Mouse (Mus musculus) retina, postnatal 7 days (tissue): ENCODE measurements around the gene Limd2.

ENCODE experiments used
- DNase-seq: peaks from one replicate; pipeline ENCODE4 v3.0.0-alpha.2; 2012; ENCODE audit warnings: low read depth, low spot score

Limd2 gene

GRCm38 (mm10) chr11:106173228-106173627, 12.6 kb upstream of the Limd2 start:
- no peak for DNase-seq

GRCm38 (mm10) chr11:106170807-106171206, 10.1 kb upstream of the Limd2 start:
- DNase-seq, result no peak

DNA sequence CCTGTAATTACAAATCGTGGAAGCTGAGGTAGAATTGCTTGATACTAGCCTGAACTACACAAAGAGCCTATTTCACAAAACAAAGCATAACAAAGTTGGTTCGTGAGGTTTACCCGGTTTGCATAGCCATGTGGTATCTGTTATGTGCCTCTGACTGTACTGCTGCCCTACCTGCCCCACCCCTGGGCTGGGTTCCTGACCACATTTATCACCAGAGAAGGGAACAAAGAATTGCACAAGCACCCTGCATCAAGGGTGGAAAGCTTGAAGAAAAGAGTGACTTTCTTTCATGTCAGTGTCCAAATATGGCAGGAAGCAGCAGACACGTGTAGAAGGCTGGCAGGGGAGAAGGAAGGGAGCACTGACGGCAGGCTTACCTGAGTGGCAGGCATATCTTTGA, 6.8 kb upstream of the Limd2 start:
- no peak for DNase-seq

- no peak for DNase-seq
Measured at GRCm38 (mm10) chr11:106164601-106165180, 4.0 kb upstream of the Limd2 start.

GRCm38 (mm10) chr11:106163546-106163945, 2.9 kb upstream of the Limd2 start:
- no peak for DNase-seq

- no peak for DNase-seq
Measured at GRCm38 (mm10) chr11:106162237-106162636, 1.6 kb upstream of the Limd2 start.

- DNase-seq, result peak; percentile 44
Measured at GRCm38 (mm10) chr11:106159921-106160840, 479 bp downstream of the Limd2 start.

DNA sequence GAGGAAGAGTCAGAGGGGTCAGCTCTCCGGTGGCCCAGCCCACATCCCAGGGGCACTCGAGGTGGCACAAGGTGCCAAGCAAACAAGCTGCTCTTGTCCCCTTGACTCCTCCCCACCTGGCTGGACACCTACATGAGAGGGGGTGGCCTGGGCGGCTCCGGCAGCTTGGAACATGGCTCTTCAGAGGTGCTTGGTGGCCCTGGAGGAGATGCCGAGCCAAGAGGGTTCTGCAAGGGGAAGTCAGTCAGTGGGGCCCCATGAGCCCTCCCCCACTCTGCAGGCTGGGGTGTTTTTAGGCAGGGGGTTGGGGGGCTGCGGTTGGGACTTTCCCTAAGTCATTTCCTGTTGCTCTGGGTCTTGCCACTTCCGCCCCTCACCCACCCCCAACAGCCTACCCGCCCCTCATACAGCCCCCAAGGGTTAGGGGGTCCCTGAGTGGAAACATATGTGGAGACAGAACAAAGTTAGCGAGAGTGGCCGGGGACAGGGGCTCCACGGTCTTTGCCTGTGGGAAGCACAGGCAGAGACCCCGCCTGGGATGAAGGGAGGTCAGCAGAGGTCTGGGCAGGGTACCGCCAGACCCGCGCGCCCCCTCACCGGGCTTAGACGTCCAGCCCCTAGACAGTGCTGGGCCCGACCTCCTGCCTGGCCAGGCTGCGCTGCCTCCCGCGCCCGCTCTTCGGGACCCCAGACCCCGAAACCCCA, 1.3 kb downstream of the Limd2 start:
- no peak for DNase-seq

- DNase-seq, result no peak
Measured at GRCm38 (mm10) chr11:106158930-106159215, 1.8 kb downstream of the Limd2 start.

GRCm38 (mm10) chr11:106158081-106158929, 2.4 kb downstream of the Limd2 start:
- no peak for DNase-seq

DNA sequence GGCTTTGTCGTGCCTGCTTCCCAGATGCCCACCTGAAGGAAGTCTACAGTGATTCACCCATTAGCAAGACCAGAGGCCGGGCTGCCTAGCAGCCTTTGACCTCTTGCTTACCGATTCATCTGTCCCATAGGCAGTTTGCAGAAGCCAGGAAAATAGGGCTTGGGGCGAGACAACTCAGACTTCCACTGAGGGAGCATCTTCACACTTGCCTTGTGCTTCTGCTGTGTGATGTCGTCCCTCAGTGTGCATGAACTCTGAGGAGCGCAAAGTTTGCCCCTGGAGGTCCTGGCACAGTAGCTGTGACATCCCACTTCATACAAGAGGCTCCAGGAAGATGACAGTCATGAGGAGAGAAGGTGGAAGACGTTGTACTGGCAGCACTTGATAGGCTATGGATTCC, 3.5 kb downstream of the Limd2 start:
- DNase-seq, result no peak

- DNase-seq, result no peak
Measured at GRCm38 (mm10) chr11:106156257-106156656, 4.4 kb downstream of the Limd2 start.

GRCm38 (mm10) chr11:106155761-106156160, 4.9 kb downstream of the Limd2 start:
- no peak for DNase-seq

- no peak for DNase-seq
Measured at GRCm38 (mm10) chr11:106154770-106155169, 5.9 kb downstream of the Limd2 start.

GRCm38 (mm10) chr11:106154091-106154490, 6.6 kb downstream of the Limd2 start:
- no peak for DNase-seq

- DNase-seq, result no peak
Measured at GRCm38 (mm10) chr11:106152132-106152531, 8.5 kb downstream of the Limd2 start.

- DNase-seq, result no peak
Measured at GRCm38 (mm10) chr11:106151219-106151618, 9.4 kb downstream of the Limd2 start.

DNA sequence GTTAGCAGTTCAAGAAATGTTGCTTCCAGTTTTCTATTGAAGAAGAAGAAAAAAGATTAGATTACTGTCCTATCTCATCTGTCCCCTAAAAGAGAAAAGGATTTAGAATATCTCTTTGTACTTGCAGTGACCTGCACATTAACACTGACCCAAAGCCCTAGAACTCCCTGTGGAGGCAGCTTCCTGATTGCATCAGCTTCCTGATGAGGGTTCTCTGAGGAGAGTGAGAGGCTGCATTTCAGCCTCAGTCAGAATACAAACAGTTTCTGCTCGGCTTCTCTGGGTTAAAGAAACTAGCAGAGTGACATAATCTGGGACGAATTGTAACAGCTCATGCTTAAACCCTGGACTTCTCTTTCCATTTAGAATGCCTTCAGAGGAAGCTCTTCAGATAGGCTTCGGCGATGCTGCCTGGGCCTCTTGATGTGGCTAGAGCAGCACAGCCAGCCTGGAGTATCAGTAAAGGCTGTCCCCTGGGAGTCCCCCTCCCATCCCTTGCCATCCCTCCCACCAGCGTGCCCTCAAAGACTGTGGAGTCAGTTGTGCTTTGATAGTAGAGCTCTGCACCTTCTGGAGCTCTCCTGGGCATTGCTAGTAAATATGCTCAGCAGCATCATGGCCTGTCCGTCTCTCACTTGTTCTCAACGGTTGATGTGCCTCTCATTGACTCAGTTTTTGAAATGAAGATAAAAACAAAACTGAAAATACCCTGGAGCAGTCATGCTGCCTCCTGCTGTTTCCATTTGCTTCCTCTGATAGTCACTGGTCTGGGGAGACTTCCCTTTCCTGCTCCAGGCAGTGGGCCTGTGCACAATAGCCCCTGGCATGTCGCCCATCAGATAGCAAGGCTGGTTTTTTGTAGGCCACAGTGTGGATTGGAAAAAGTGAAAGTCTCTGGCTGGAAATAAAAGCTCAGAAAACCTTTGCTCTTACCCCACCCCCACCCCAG, 25.8 kb downstream of the Limd2 start:
- DNase-seq, result no peak

DNA sequence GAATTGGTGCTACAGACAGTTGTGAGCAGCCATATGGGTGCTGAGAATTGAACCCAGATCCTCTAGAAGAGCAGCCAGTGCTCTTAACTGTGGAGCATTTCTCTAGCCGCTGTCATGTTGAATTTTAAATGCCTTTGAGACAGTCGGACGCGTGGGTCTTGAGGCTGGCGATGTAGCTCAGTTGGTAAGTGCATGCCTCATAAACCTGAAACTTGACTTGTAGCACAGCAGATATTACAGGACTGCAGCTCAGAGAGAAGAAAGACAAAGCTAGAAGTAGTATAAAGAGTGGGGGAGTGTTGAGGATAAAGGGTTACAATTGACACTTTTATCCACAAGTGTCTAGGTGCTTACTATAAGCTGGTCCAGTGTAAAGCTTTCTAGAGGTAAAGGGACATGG, 28.1 kb downstream of the Limd2 start:
- DNase-seq, result no peak

GRCm38 (mm10) chr11:106129477-106129876, 31.2 kb downstream of the Limd2 start:
- no peak for DNase-seq
